ENCODE assay signal across 11 mouse cellular contexts in the genomic region with DNA sequence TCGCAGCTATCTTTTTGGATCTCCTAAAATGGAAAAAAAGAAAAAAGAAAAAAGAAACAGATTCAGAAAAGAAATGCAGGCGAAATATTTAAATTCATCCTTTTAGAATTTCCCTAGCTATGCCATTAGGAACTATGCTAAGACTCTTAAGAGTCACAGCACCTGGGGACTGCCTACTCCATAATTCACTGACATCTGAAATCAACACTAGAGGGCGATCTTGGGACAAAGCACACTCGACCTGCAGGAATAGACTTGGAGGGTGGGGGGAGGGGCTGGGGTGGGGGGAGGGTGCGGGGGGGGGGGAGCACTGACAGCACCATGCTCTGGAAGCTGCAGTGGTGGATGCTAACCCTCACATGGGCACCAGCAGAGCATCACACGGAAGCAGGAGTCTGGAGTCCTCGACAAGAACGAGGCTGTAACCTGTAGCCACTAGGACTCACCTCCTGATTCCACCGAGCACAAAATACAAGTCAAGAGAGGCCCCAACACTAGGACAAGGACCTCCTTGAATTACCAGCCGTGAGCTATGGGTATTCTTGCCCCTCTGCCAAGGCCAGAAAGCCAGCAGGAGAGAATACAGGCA. TPM values are rescaled to one million over a fixed set of nuclear protein-coding genes. Genes with fewer than 3 reads are reported as not detected.
DNase-seq lines count a peak whose midpoint lies in the region; ATAC-seq and TF ChIP-seq lines count a peak whose summit lies in the region.
"Had no signal": no experiment of that assay in that cellular context is flagged by ENCODE, and none has a peak within 500 bp of the region (broad histone marks: within the 10 kb centered on the region; RNA-seq: fewer than 3 reads in every experiment).

No protein-coding gene starts in this region.

- no peak; the same call in 1 of the 2 replicates for ATAC-seq in heart, postnatal 0 days (ENCODE audit: insufficient read depth, low read depth)
- ATAC-seq in heart, embryonic 12.5 days (ENCODE audit: insufficient number of reproducible peaks, low FRiP score): no peak
- peak; percentile 46; the same call in 1 of the 2 replicates for ATAC-seq in forebrain, embryonic 15.5 days (replicated peaks)

- no peaks in the 10 kb centered on the region for H3K4me1 ChIP-seq in heart, postnatal 0 days (ENCODE audit: control insufficient read depth, insufficient read depth)
- H3K4me1 ChIP-seq in heart, embryonic 12.5 days (replicated peaks): no peaks in the 10 kb centered on the region
- H3K4me1 ChIP-seq in forebrain, embryonic 15.5 days: no peaks in the 10 kb centered on the region

- no peak overlapping the region for H3K27ac ChIP-seq in heart, postnatal 0 days (ENCODE audit: low read depth)
- no peak overlapping the region for H3K27ac ChIP-seq in heart, embryonic 12.5 days (ENCODE audit: poor library complexity, severe bottlenecking)
- H3K27ac ChIP-seq in forebrain, embryonic 15.5 days (replicated peaks): no peak overlapping the region

- no peaks in the 10 kb centered on the region for H3K9me3 ChIP-seq in heart, postnatal 0 days (replicated peaks; ENCODE audit: control insufficient read depth, low read length)
- no peaks in the 10 kb centered on the region for H3K9me3 ChIP-seq in heart, embryonic 12.5 days (replicated peaks)
- no peaks in the 10 kb centered on the region for H3K9me3 ChIP-seq in forebrain, embryonic 15.5 days

- 49% methylated on average over 10 of the region's 10 CpGs for WGBS in heart, postnatal 0 days
- WGBS in heart, embryonic 12.5 days: 41% methylated on average over 10 of the region's 10 CpGs
- WGBS in forebrain, embryonic 15.5 days: 39% methylated on average over 10 of the region's 10 CpGs

- DNase-seq in heart, postnatal 0 days (ENCODE audit: low spot score): peak; percentile 46
- peak; percentile 39 for DNase-seq in thymus, postnatal 0 days (ENCODE audit: low spot score)
- no peak for DNase-seq in thymus, adult 18-20 months
- DNase-seq in yolk sac, embryonic 10.5 days (ENCODE audit: low spot score): peak; percentile 8
- DNase-seq in natural killer cell, adult 2 months (ENCODE audit: low spot score in 2 of 2): no peak
- DNase-seq in right cerebral cortex, postnatal 4 days: no peak
- DNase-seq: heart, postnatal 4 days; left cerebral cortex, postnatal 4 days had no signal

- TF ChIP-seq EP300 in heart, postnatal 0 days (IDR thresholded peaks at IDR 0.05; ENCODE audit: low read depth): no peak

- no peak overlapping the region for H3K4me3 ChIP-seq in heart, postnatal 0 days (ENCODE audit: low read depth, low read length)
- no peak overlapping the region for H3K4me3 ChIP-seq in heart, embryonic 12.5 days
- H3K4me3 ChIP-seq in forebrain, embryonic 15.5 days: no peak overlapping the region
- H3K4me3 ChIP-seq: myocyte had no signal

- TF ChIP-seq CTCF in heart, postnatal 0 days (IDR thresholded peaks at IDR 0.05; ENCODE audit: low read depth): peak; percentile 60

- H3K9ac ChIP-seq in heart, postnatal 0 days (replicated peaks; ENCODE audit: low read depth, low read length): no peak overlapping the region
- no peak overlapping the region for H3K9ac ChIP-seq in heart, embryonic 12.5 days
- no peak overlapping the region for H3K9ac ChIP-seq in forebrain, embryonic 15.5 days (replicated peaks)

- H3K4me2 ChIP-seq in heart, postnatal 0 days (ENCODE audit: low read depth, low read length): no peak overlapping the region
- no peak overlapping the region for H3K4me2 ChIP-seq in heart, embryonic 12.5 days
- H3K4me2 ChIP-seq in forebrain, embryonic 15.5 days (replicated peaks): no peak overlapping the region

- H3K36me3 ChIP-seq in heart, postnatal 0 days (replicated peaks; ENCODE audit: control insufficient read depth, insufficient read depth, low read length): peaks cover 60% of the 10 kb centered on the region
- H3K36me3 ChIP-seq in heart, embryonic 12.5 days: peaks cover 45% of the 10 kb centered on the region
- no peaks in the 10 kb centered on the region for H3K36me3 ChIP-seq in forebrain, embryonic 15.5 days

- no peaks in the 10 kb centered on the region for H3K27me3 ChIP-seq in heart, postnatal 0 days (ENCODE audit: control insufficient read depth, insufficient read depth, low read length)
- no peaks in the 10 kb centered on the region for H3K27me3 ChIP-seq in heart, embryonic 12.5 days (replicated peaks)
- H3K27me3 ChIP-seq in forebrain, embryonic 15.5 days: no peaks in the 10 kb centered on the region

RNA-seq across cellular contexts. Expression of gene Itga2, which starts 49.0 kb away (rescaled TPM):
- total RNA-seq in heart, postnatal 0 days (2014; rRNA removed; ENCODE audit: low replicate concordance): 1.6 and 2.3 TPM in 2 replicates
- 1.2 and 2.0 TPM in 2 replicates for polyA plus RNA-seq in heart, postnatal 0 days (2015; fragmentation: Nextera tagmentation; extraction: Ambion mirVana)
- polyA plus RNA-seq in heart, embryonic 12.5 days (2016; fragmentation: Nextera tagmentation; extraction: Ambion mirVana): 2.6 and 3.1 TPM in 2 replicates
- polyA plus RNA-seq in thymus, postnatal 0 days (2015; fragmentation: Nextera tagmentation; extraction: Ambion mirVana): 0.54 and 1.4 TPM in 2 replicates
- 0.66 and 2.0 TPM in 2 replicates for polyA plus RNA-seq in forebrain, embryonic 15.5 days (2015; fragmentation: Nextera tagmentation; extraction: Ambion mirVana)

Comparison
In these comparisons a context has a peak if more than half of its experiments do, and no peak if none do; other contexts are left out.
1. DNase-seq: peak in heart, postnatal 0 days (single experiment), thymus, postnatal 0 days (single experiment) and yolk sac, embryonic 10.5 days (single experiment); none in thymus, adult 18-20 months (0 of 2), natural killer cell, adult 2 months (0 of 2) and right cerebral cortex, postnatal 4 days (single experiment).